In genomic region chr16:21969874-21970273, GRCm38 (mm10) we compare ENCODE assay signal across 14 mouse cellular contexts.
"Had no signal": no experiment of that assay in that cellular context is flagged by ENCODE, and none has a peak within 500 bp of the region (broad histone marks: within the 10 kb centered on the region; RNA-seq: fewer than 3 reads in every experiment).

No protein-coding gene starts in this region.

- H3K27ac ChIP-seq: layer of hippocampus, adult 2 months; liver, embryonic 15.5 days; macrophage had no signal

- H3K27me3 ChIP-seq: liver, embryonic 15.5 days had no signal

- H3K4me1 ChIP-seq: liver, embryonic 15.5 days had no signal

- ATAC-seq: midbrain, embryonic 16.5 days had no signal

- H3K36me3 ChIP-seq: liver, embryonic 15.5 days had no signal

- H3K4me2 ChIP-seq: liver, embryonic 11.5 days; liver, embryonic 15.5 days had no signal

- DNase-seq: kidney, adult 11 months; kidney, postnatal 10 days; kidney, postnatal 4 days; lung, adult 2 months; lung, postnatal 14 days; right cerebral cortex, postnatal 14 days; thymus, adult 2 months; thymus, postnatal 25 days had no signal

- H3K4me3 ChIP-seq: layer of hippocampus, adult 2 months; liver, embryonic 15.5 days; megakaryocyte, embryonic 14.5 days had no signal

- H3K9me3 ChIP-seq: liver, embryonic 15.5 days; megakaryocyte, embryonic 14.5 days had no signal

- H3K9ac ChIP-seq: liver, embryonic 15.5 days had no signal
